Mouse (Mus musculus): Measurements from ENCODE around the gene Nr1d2. TPM values are rescaled to one million over a fixed set of nuclear protein-coding genes. Genes with fewer than 3 reads are reported as not detected.

The Nr1d2 gene
- polyA plus RNA-seq, 1 experiment from 2014 or later = 12.4 TPM

DNA sequence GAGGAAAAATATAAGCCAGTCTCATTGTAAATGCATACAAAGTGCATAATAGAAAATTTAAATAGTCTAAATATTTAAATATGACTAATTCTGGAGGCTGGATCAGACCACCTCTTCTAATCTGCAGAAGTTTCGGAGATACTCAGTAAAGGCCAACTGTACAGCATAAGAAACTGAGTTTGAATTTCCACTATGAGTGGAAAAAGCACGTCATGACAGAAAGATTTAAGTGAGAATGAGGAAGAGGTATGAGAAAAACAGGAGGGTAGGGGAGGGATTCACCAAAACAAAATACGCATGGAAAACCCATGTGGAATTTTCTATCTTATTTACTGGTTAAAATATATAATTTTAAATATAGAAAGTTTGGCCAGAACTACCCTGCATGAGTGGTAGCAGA is 71.3 kb downstream of the Nr1d2 start:
- Histone ChIP-seq H3K9ac (ENCODE audit: low read depth, low read length) (no peak overlapping the region), H3K27me3 (ENCODE audit: insufficient read depth, low read length) (no peaks in the 10 kb centered on the region), H3K4me2 (ENCODE audit: low read length) (no peak overlapping the region), H3K27ac (no peak overlapping the region), H3K36me3 (ENCODE audit: insufficient read depth, low read length) (no peaks in the 10 kb centered on the region), H3K4me3 (replicated peaks; ENCODE audit: low read depth, low read length) (no peak overlapping the region), H3K9me3 (replicated peaks; ENCODE audit: low read length) (no peaks in the 10 kb centered on the region), H3K4me1 (replicated peaks; ENCODE audit: insufficient read depth, low read length) (no peaks in the 10 kb centered on the region)
- 80% methylated on average over 3 of the region's 3 CpGs for WGBS
- no peak for ATAC-seq (replicated peaks; ENCODE audit: low FRiP score, low read depth)
- no peak for DNase-seq (ENCODE audit: low spot score)
- no peak for TF ChIP-seq CTCF (IDR thresholded peaks at IDR 0.05; ENCODE audit: low read depth)

DNA sequence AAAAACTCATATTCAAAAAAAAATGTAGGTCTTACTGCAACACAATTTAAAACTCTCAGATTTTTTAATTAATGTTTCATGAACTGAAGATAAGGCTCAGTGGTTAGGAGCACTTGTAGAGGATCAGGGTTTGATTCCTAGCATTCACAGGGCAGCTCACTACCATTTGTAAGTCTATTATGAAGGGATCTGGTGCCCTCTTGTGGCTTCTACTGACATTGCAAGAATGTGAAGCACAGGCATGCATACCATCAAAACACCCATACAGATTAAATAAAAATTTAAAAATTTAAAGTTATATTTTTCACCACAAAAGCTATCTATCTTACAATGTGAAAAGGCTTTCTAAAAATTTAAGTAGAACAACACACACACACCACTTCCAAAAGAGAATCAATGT is 71.9 kb downstream of the Nr1d2 start:
- no peak overlapping the region for H3K27ac ChIP-seq
- no peaks in the 10 kb centered on the region for H3K27me3 ChIP-seq (ENCODE audit: insufficient read depth, low read length)
- peak; percentile 66 for TF ChIP-seq CTCF (IDR thresholded peaks at IDR 0.05; ENCODE audit: low read depth)
- H3K36me3 ChIP-seq (ENCODE audit: insufficient read depth, low read length) = no peaks in the 10 kb centered on the region
- no peak overlapping the region for H3K4me2 ChIP-seq (ENCODE audit: low read length)
- ATAC-seq (replicated peaks; ENCODE audit: low FRiP score, low read depth) = no peak
- no peaks in the 10 kb centered on the region for H3K9me3 ChIP-seq (replicated peaks; ENCODE audit: low read length)
- H3K4me1 ChIP-seq (replicated peaks; ENCODE audit: insufficient read depth, low read length) = no peaks in the 10 kb centered on the region
- DNase-seq (ENCODE audit: low spot score) = no peak
- no peak overlapping the region for H3K4me3 ChIP-seq (replicated peaks; ENCODE audit: low read depth, low read length)
- H3K9ac ChIP-seq (ENCODE audit: low read depth, low read length) = no peak overlapping the region

Small RNA genes lying within 50 kb of the gene (microRNA-seq; reads per million reads assigned to microRNA genes)
- not detected for gene Gm44469

Other genes starting within 250 kb of the Nr1d2 start
- gene Nkiras1, start 32.0 kb upstream of the Nr1d2 start, polyA plus RNA-seq (2015; fragmentation: Nextera tagmentation; extraction: Ambion mirVana) = 18.0 and 18.1 TPM in 2 replicates
- 472 and 558 TPM in 2 replicates for gene Rpl15, start 32.3 kb upstream of the Nr1d2 start, polyA plus RNA-seq (2015; fragmentation: Nextera tagmentation; extraction: Ambion mirVana)
- 118 and 122 TPM in 2 replicates for gene Ube2e1, start 92.7 kb upstream of the Nr1d2 start, polyA plus RNA-seq (2015; fragmentation: Nextera tagmentation; extraction: Ambion mirVana)